Mouse (Mus musculus): ENCODE data around the gene Ndufa8.

Ndufa8 gene

DNA sequence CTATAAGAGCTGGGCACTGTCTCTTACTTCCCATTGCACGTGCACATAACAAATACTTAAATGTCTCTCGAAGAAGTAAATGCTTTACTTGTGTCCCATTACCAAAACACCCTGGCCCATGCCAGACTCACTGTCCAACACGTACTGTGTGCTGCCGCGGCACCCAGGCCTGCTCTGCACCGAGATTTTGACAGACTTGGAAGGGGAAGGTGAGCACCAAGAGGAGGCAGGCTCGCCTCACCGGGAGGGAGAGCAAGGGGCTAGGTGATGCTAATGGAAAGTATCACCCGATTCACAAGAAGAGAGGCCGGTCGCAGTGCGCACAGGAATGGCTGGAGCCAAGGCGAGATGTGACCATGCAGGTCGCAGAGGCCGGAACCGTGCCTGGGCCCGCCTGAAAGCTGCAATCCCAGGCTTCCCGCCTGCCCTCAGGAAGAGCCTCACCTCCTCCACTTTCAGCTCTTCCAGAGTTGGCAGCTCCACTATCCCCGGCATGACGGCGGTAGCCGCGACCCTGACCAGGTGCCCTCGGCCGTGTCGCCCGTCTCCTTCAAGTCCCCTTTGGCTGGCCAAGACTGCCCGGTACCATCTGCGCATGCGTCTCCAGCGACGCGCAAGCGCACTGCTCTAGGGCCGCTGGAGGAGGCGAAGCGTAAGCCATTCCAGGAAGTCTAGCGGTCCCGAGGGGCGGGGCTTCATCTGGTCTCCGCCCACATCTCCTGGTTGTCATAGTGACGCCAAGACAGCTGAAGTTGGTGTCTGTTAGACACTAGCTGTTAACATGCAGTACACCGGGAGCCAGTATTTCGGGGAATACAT, at the start of gene Ndufa8, which contains the start of gene Morn5:
Gene Ndufa8 (minus strand): TSS at position 659 of the 819 bp plus-strand sequence.
Gene Morn5 (plus strand): TSS at position 711 of the 819 bp plus-strand sequence.
- peak; percentile 98 to 99 for DNase-seq

GRCm38 (mm10) chr2:36098021-36098420, 48.8 kb upstream of the Ndufa8 start:
- no peak for DNase-seq

DNA sequence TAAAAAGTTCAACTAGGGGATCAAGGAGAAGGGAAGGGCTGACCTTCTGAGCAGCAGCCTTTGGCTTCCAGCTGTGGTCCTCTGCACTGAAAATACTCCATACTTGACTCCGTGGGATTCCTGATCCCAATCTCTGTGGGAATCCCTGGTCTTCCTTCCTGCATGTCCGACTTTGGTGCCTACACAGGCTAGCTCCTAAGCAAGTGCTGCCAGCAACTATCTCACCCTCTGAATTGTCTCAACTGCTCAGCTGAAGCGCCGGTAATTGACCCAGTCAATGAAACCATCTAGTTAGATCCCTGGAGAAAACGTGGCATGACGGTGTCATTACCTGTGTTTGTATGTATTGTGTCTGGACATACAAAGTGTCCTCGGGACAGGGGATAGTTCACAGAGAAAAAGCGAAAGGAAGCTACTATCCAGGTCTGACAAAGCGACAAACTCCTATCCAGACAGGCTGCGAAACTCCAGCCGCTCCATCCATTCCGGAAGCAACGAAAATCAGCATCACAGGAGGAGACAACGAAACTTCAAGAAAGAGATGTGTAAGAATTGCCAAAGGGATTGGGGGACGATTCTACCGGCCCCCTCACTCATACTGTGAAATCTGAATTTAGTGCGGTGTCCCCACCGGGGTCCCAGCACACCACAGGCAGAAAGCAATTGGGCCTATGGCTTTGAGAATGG, 48.1 kb upstream of the Ndufa8 start:
- DNase-seq: no peak

DNA sequence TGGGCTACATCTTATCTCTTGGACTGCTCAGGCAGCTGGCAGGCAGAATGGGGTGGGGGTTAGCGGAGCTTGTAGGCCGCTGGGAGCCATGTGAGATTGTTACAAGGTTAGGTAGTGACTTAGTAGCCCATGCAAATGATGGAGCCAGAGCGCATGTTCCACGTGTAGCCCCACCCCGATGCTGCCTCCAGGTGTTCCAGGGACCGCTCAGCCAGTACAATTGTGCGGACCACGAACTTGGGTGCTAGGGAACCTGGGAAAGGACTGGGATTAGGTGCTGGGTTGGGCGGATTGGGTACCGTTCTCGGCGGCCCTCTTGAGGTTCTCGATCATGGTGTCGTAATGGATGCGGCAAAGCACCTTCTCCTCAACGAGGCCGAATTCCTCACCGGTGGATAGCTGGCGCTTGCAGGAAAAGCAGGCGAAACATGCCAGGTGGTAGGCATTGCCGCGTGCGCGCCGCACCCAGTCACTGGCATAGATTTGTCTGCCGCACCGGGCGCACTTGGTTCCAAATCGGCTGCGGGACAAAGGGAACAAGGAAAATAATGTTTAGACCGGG, 44.8 kb upstream of the Ndufa8 start:
- DNase-seq: no peak

DNA sequence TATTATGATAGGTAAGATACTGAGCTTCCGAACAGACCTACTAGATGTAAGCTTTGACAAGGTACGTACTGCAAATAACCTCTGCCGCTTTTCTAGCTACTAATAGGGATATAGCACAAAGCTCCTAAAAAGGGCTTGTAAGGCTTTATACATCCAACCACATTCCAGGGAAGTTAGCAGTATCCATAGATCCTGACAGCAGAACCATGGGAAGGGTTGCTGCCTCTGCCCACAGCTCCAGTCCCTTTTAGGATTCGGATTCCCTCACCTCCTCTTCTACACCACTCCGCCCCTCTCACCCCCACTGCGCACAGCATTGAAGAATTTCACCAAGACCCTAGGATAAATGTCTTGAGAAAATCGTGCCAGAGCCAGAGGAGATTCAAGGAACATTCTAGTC, 44.1 kb upstream of the Ndufa8 start:
- DNase-seq: no peak

DNA sequence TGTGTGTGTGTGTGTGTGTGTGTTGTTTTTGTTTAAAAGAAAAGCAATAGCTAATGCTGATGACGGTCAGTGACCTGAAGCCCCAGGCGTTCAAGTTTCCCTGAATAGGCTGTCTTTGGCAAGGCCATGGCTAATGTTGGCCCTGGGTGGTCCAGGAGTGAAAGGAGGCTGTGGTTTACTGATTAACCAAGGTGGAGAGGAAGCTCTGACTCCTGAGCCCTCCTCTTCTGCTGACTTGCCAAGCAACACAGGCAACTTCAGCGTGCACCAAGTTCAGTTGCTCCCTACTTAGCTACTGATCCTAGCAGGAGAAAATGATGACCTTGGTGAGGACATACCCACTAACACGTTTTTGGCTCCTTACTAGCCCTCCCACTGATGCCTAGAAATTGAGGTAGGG, 43.5 kb upstream of the Ndufa8 start:
- DNase-seq: peak; percentile 44 to 71

GRCm38 (mm10) chr2:36090853-36091741, 41.9 kb upstream of the Ndufa8 start:
- DNase-seq: peak; percentile 66 to 81

DNA sequence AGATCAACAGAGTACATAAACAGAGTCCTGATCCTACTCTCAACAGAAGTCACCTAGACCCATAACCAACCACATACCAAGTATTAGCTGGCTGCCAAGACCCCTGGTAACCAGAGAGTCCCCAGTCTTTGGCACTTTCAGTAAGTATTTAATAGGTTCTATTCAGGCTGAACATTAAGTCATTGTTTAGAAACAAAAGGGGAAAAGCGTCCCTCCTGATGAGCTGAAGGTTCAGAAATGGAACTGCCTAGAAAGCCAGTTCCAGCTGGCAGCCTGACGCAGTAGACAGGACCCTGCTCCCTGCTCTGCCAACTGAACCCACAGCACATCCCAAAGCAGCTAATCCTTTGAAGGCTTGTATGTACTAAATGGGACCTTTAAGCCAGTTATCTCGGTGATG, 40.0 kb upstream of the Ndufa8 start:
- no peak for DNase-seq

GRCm38 (mm10) chr2:36085041-36085440, 35.8 kb upstream of the Ndufa8 start:
- no peak for DNase-seq

- no peak for DNase-seq
These were observed 33.8 kb upstream of the Ndufa8 start for GRCm38 (mm10) chr2:36082802-36083580.

DNA sequence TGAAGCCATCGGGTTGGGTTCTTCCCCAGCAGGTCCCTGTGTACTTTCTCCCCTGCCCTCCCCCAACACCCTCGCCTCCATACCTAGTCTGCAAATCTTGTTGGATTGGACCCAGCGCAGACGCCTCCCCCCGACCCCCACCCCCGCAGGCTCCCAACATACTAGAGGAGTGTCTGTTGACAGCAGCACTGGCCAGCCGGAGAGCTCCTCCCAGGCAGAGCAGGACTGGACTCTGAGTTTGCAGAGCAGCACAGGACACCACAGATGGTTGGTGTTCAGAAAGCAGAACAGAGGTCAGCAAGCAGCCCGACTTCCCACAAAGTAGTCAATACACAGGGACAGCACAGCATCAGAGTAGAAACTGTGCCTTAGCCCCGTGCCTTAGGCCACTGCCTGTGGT, 32.2 kb upstream of the Ndufa8 start:
- peak; percentile 43 to 64 for DNase-seq

DNA sequence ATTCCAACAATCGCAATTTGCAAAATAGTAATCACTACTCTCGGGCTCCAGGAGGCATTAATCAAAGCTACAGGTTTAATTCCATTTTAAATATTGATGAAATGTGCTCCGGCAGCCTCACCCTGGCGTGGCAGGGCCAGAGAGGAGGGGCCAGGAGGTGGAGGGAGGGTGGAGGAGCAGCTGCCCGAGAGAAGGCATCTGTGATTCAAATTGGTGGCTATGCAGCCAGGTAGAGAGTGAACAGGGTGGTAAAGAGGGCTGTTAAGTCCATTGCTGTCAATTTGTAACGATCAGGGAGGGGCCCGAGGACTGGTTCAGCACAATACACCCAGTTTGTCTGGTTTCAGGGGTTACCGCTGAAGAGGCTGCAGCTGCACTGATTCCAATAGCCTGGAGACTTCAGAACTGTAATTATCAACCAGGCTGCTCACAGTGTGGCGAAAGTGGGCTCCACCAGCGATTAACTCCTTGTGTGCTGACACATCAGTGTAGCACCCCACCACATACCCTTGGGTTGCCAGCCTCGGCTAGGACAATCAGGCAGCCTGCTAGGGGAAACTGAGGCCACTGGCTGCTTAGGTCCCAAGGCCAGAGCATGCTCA, 28.1 kb upstream of the Ndufa8 start:
- DNase-seq: no peak

DNA sequence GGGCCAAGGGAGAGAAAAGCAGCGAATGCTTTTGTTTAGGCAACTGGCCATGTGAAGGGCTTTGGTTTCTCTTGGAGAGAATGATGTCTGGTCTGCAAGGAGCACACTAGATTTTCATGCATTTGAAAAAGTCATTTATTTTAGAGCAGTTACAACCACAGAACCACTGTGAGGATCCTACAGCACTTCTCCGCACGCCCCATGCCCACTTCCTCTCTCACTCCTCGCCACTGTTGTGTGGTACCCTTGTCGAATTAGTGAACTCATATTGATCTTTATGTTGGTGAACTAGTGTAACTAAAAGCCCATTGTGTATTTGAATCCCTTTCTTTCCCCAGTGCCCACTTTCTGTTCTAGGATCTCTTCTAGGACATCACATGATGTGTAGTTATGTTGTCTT, 26.0 kb upstream of the Ndufa8 start:
- no peak for DNase-seq

DNA sequence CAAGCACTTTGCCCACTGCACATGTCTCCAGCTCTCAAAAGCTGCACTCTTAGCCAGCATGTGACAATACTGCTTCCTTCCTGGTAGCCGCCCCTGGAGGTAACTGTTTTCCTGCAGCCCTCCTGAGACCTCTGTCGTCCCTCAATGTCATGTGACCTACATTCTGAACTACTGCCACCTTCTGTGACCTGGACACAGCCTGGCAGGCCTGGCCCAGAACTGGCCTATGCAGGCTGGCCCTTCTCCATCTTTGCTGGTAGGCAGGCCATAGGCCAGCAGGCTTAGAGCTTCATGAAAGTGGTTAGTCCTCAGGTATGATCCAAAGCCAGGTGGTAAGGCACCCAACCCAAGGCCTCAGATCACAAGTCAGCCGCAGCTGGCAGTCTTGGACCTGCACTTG, 24.6 kb upstream of the Ndufa8 start:
- peak in 1 of 2 experiments; percentile 7 for DNase-seq

- no peak for DNase-seq
These were observed 22.6 kb upstream of the Ndufa8 start for GRCm38 (mm10) chr2:36071660-36072305.

DNA sequence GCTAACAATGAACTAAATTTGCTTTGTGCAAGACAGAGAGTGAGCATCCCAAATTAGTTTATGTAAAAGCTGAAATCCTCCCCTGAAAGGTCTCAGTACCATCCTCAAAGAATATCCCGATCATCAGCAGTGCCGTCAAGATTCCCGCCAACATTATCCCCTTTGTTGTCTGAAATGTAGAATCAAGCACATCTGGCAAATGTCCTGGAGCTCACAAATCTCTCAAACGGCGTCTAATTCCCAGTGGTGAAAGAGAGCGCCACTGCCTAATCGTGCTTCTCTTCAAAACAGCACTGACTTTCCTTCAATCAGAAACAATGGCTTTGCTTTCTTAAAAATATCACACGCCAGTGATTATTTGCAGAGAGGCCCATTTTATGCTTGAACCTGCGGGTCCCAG, 17.9 kb upstream of the Ndufa8 start:
- DNase-seq: no peak

GRCm38 (mm10) chr2:36061409-36061808, 12.2 kb upstream of the Ndufa8 start:
- no peak for DNase-seq

- DNase-seq: no peak
These were observed 7.0 kb upstream of the Ndufa8 start for GRCm38 (mm10) chr2:36056248-36056647.

- no peak for DNase-seq
These were observed 4.0 kb upstream of the Ndufa8 start for GRCm38 (mm10) chr2:36053249-36053648.

DNA sequence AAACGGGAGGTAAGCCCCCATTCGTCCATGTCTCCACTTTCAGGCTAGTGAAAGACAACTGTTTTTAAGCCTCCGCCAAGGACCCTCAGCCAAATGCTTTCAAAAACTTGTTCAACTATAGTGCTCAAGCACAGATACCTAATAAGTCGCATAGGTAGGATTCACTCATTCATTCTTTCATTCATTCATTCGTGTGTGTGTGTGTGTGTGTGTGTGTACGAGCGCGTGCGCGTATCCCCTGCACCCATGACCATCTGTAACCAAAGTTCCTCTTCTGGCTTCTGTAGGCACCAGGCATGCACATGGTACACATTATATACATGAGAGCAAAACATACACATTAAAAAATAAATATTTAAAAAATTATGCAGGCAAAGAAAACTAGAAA, 355 bp upstream of the Ndufa8 start:
- no peak for DNase-seq

GRCm38 (mm10) chr2:36048164-36048563, 1.0 kb downstream of the Ndufa8 start:
- peak; percentile 27 for DNase-seq

All from kidney, postnatal 36 days (tissue).